Mouse (Mus musculus) c-Kit-positive CD71-positive TER-119-positive erythroid progenitor cells, embryonic 14.5 days (primary cell): ENCODE results near the gene Calml3.

ENCODE experiments used
- DNase-seq: peaks from one replicate; pipeline ENCODE4 v3.0.0-alpha.2; 2013; ENCODE audit warnings: low spot score

The Calml3 gene

GRCm38 (mm10) chr13:3779575-3780226 is 24.4 kb downstream of the Calml3 start:
- DNase-seq: no peak

GRCm38 (mm10) chr13:3778591-3779364 is 25.3 kb downstream of the Calml3 start:
- DNase-seq: no peak

DNA sequence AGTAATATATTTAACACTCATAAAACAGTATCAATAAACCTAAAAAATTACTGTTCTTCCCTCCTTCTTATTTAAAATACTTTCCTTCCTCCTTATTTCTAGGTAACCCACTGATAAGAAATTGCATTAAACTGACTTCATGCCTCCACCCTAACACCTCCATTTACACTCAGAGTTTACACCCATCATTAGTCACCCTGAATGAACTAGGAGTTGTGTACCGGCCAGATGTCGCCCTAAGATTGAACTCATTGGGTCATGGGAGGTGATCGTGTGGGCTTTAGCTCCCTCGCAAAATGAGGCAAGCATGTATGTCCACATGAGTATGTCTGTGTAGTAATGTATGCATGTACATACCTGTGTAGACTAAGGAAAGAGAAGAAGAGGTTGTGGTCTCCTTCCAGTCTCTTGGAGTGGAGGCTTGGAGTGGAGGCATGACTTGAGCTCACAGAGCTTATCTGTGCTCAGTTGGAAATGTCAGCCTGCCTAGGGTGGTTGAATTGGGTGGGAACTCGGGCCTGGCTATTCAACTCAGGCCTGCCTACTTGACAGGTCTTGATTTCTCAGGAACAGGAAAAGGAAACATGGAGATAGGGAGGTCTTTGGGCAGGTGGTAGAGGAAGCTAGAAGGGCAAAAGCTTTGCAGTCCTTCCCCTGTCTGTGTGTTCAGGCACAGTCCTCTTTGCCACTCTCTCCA is 26.8 kb downstream of the Calml3 start:
- no peak for DNase-seq

DNA sequence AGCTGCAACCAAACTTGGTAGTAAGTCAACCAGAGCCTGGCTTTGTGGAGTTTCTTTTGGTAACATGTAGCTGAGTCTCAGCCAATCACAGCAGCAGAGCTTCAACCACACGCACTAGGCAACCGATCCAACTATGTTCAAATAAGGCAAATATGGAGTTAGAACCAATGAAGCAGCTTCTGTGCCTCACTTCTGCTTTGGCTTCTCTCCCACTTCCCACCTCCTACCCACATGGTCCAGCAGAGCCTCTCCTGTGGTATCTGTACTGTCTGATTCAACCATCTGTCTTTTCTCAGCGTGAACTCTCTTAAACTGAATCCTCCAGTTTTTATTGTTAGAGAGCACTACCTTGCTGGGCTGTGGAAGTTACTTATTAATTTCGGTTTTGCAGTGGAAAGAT is 27.7 kb downstream of the Calml3 start:
- DNase-seq: no peak

GRCm38 (mm10) chr13:3774991-3775390 is 29.1 kb downstream of the Calml3 start:
- DNase-seq: no peak

- DNase-seq: no peak
Measured at GRCm38 (mm10) chr13:3774280-3774679, 29.8 kb downstream of the Calml3 start.

- no peak for DNase-seq
Measured at GRCm38 (mm10) chr13:3773149-3773688, 30.9 kb downstream of the Calml3 start.

- no peak for DNase-seq
Measured at GRCm38 (mm10) chr13:3771221-3771620, 32.9 kb downstream of the Calml3 start.

- DNase-seq: no peak
Measured at GRCm38 (mm10) chr13:3770170-3771024, 33.7 kb downstream of the Calml3 start.

- DNase-seq: no peak
Measured at GRCm38 (mm10) chr13:3769531-3769930, 34.6 kb downstream of the Calml3 start.

GRCm38 (mm10) chr13:3768621-3769020 is 35.5 kb downstream of the Calml3 start:
- no peak for DNase-seq

- no peak for DNase-seq
Measured at GRCm38 (mm10) chr13:3767086-3767485, 37.0 kb downstream of the Calml3 start.

GRCm38 (mm10) chr13:3765781-3766180 is 38.3 kb downstream of the Calml3 start:
- DNase-seq: no peak

DNA sequence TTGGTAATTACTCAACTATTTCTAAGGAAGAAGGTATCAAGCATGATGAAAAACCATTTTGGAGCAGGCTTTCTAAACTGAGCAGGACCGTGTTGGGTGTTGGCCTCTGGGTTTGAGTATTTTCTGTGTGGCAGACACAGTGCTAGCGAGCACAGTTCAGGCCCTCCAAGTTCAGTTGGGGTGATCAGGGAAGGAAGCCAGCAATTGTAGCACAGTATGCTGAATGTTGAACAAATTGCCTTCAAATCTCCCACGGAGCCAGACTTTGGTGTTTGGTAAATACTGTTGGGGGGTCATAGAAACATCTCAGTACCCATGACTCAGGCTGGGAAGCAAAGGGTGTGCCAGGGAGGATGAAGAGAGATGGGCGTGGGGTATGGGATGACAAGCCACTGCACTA is 43.0 kb downstream of the Calml3 start:
- no peak for DNase-seq

- no peak for DNase-seq
Measured at GRCm38 (mm10) chr13:3758347-3758746, 45.8 kb downstream of the Calml3 start.

- DNase-seq: no peak
Measured at GRCm38 (mm10) chr13:3753291-3753690, 50.8 kb downstream of the Calml3 start.
